Mouse (Mus musculus) liver (tissue): ENCODE data around the gene Plppr2.

ENCODE experiments used
- DNase-seq: peaks from one replicate; pipeline ENCODE4 v3.0.0-alpha.2; 2020; ENCODE audit warnings: mixed read lengths

Gene Plppr2

GRCm38 (mm10) chr9:21936692-21937570 lies at the start of gene Plppr2:
Plppr2 (plus strand) TSS chr9:21937033.
- peak; percentile 92 for DNase-seq

GRCm38 (mm10) chr9:21889229-21889628 lies 47.6 kb upstream of the Plppr2 start:
- no peak for DNase-seq

DNA sequence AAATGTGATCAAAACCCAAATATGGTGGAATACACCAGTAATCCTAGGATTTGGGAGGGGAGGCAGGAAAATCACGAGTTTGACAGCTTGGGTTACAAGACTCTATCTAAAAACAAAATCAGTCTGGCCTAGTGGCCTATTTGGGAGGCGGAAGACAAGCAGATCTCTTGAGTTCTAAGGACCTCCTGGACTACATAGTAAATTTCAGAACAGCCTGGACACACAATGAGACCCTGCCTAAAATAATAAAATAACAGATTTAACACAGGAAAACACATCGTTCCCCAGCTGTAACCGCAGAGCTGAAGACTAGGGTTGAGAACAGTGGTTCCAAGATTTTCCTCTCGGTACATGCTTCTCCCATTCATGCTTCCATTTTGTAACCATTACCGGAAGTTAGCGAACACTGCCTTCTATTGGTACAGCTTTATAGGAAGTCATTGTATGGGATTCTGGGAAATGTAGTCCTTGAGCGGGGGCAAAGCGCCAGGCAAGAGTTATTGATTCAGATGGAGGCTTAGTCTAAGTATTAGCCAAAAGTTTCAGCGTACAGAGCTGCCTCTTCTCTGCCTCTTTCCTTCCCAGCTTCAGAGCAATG lies 35.5 kb upstream of the Plppr2 start:
- DNase-seq, result peak; percentile 20

DNA sequence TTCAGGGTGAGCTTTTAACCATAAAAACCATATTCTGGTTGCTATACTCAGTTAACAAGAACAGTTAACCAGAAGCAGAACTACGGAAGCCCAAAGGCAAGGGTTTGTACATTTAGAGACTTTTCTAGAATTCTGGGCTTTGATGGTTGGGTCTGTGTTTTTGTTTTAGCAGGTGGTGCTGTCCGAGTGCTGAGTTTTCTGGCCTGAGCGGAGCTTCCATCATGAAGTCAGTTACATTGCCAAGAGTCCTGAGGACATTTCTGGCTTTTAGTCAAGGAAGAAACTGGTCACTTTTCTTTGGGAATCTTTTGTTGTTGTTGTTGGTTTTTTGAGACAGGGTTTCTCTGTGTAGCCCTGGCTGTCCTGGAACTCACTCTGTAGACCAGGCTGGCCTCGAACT lies 32.8 kb upstream of the Plppr2 start:
- no peak for DNase-seq

GRCm38 (mm10) chr9:21908216-21908615 lies 28.6 kb upstream of the Plppr2 start:
- no peak for DNase-seq

DNA sequence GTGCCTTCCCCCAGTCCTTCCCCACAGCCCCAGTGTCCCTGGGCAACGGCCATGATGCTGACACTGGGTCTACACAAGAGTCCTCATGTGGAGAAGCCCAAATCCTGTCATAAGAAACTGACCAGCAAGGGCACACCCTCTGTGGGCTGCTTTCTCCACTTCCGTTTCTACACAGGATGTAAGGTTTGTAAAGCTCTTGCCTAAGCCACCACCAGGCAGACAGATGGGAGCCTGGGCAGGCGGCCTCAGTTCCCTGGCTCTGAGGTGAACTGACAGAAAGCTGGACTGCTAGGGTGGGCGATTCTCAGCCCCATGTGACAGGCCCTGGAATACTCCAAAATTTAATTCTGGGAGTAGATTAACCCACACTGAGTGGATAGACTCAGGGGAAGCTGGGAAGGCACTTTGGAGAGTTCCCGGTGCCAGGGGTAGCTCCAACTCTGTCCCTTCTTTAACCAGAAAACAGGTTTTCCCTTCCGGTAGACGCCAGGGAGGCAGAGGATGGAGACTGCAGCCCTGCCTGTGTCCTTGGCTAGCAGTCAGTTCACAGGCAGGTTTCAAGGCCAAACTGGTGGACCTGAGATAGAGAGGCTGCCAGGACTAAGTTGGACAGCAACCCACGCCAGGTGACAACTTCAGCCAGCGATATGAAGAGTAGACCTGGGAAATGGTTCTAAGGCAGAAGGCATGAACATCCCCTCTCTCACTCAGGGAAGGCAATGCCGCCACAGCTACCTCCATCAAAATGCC lies 27.2 kb upstream of the Plppr2 start:
- DNase-seq, result peak; percentile 11

DNA sequence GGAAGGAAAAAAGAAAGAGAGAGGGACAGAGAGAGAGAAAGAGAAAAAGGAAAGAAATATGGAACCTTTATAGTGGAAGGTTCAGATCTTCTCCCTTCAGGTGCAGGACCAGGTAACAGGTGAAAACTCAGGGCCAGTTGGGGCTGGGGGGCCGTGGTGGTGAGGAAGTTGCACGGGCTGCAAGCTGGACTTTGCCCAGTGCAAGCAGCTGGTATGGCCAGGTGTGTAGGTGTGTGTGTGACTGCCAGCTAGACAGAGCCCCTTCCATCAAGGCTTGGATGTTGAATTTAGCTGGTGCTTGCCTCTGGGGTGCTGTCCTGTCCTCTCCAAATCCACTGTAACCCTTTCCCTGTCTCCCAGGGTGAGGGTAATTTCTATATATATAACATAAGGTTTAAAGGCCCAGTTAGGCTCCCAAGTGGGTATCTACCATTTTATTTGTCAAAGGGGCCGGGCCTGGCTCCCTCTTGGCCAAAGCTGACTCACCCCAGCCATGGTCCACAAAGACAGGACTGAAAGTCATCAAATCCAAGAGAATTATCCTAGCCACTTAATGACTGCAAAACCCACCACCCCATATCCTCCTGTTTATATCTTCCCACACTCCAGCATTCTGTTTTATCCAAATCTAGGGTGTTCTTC lies 19.9 kb upstream of the Plppr2 start:
- DNase-seq, result no peak

DNA sequence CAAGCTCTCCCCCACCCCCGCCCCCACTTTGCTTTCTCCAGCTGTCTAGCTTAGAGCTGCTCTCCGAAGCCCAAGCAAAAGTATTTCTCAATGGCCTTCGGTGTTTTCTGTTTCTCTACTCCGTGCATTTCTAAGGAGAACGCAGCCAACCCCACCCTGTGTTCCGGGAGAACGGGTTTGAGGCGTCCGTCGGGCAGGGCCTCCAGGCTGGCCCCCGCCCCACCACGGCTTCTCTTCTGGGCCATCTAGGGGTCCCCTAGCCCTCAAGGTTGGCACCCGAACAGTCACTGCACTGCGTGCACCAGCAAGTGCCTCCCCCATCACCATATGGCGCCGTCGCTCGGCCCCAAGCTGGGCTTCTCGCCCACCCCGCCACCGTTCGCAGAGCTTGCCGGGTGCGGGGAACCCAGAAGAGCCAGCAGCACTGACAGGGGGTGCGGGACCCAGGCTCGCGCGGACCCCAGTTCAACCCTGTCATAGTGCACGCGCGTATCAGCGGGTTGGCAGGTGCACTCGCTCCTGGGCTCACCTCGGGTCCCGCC lies 19.3 kb upstream of the Plppr2 start:
- peak; percentile 8 for DNase-seq

DNA sequence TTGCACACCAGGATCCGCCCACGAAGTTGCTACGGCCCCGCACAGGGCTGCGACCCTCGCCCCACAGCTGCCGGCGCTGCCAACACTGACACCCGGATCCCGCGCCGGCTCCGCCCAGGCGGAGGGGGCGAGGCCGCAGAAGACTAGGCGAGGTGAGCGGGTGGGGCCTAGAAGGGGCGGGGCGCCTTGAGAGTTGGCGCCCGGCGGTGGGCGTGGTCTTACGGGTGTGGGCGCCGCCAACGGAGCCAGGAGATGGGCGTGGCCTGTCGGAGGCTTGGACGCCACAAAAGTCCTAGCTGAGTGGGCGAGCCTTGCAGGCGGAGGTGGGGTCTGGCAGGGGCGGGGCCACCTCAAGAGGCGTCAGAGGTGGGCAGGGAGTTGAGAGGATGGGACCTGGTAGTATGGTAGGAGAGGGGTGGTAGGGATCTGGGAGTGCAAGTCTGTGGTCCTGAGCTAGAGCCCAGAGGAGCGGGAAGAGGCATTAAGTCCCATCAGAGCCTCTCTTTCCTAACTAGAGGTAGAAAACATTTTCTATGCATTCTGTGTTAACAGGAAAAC lies 18.7 kb upstream of the Plppr2 start, which contains the start of gene Rab3d:
Gene Rab3d (minus strand): TSS at position 158 of the 558 bp plus-strand sequence.
- DNase-seq, result peak; percentile 99

DNA sequence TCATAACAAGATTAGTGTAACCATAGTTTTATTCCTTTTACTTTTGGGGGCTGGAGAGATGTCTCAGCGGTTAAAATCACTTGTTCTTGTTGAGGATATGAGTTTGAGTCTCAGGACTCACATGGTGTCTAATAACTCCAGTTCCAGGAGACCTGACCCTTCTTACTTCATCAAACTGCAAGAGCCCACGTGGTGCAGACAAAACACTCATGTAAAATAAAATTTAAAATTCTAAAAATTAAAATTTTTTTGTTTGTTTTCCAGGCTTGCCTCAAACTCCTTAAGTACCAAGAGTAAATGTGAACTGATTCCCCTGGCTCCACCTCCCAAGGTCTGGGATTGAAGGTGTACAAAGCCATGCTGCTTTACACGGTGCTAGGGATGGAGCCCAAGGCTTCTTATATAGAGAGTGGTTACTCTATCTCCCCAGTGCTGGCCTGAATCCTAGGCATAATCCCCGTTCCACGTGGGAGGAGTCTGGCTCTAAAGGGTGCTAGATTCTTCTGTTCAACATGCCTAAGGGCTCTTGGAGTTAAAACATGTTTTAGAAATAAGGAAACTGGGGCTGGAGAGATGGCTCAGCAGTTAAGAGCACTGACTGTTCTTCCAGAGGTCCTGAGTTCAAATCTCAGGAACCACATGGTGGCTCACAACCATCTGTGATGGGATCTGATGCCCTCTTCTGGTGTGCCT lies 18.0 kb upstream of the Plppr2 start:
- no peak for DNase-seq

DNA sequence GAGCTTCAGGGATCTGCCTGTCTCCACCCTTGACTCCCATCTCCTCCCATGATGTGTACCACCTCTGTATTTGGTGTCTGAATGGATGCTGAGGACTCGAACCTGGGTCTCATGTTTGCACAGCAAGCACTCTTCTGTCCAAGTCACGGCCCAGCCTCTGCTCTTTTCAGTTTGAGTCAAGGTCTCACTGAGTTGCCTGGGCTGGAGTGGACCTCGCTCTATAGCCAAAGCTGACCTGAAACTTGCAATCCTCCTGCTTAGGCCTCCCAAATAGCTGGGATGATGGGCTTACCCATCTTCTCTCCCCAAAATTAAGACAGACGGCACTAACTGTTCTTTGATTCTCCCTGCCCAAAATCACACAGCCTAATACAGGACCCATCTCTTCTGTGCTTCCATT lies 13.8 kb upstream of the Plppr2 start:
- DNase-seq, result no peak

DNA sequence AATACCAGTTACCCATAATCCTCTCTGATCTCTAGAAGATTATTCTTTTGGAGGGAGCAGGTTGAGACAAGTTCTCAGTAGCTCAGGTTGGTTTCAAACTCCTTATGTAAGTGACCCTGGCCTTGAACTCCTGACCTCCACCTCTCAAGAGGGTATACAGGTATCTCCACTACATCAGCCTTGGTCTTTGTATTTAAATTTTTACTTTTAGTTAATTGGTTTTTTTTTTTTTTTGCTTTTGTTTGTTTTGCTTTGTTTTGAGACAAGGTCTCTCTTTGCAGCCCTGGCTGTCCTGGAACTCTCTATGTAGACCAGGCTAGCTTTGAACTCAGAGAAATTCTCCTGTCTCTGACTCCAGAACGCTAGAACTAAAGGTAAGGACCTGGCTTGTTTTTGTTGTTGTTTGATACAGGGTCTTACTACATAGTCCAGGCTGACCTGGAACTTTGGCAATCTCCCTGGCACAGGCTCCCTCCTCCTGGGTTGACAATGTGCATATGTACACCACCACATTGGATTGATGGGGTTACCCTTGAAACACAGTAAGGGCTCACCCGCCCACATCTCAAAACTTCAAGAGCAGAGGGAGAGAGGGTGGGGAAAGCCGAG lies 13.2 kb upstream of the Plppr2 start:
- DNase-seq, result no peak

DNA sequence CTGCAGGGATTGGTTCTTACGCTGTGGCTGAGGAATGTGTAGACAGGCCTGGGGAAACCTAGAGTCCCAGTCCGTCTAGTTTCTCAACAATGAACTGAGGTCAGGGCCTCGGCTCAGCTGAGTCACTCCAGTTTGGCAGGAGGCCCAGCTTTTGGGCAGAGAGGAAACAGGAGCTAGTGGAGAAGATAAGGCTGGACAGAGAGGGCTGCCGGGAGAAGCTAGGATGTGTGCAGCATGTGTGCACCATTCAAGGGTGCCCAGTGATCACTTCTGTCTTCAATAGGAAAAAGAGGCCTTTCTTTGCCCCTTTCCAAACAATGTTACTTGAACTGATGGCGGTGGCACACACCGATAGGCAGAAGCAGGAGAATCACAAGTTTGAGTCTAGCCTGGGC lies 12.7 kb upstream of the Plppr2 start:
- peak; percentile 78 for DNase-seq

- no peak for DNase-seq
Observed at GRCm38 (mm10) chr9:21925034-21925433, 11.8 kb upstream of the Plppr2 start.

DNA sequence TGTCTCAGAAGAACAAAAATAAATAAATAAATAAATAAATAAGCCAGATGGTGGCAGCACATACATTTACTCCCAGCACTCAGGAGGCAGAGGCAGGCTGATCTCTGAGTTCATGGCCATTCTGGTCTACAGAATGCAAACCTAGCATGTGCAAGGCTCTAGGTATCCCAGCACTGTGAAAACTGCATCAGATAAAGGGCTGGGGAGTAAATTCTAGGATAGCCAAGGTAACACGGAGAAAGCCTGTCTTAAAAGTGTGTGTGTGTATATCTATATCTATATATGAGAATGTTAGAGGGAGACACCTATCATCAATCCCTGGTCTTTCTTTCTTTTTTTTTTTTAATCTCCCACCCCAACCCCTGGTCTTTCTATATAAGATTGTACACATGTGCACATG lies 11.3 kb upstream of the Plppr2 start:
- no peak for DNase-seq

DNA sequence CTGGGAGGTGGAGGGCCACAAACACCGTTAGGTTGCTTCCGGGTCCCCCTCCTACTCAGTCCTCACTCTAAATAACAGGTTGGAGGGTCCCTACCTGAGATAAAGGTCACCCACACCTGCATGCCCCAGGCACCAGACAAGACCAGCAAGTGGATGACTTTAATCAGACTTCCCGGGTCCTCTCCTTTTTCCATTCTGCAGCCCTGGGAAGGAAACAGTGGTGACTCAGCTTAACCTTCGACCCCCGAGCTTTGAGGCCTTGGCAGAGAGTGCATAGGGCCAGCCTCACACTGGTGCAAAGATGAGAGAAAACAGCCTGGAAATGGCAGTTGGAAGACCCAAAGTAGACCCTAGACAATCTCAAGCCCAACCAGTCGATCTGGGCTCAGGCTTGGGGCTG lies 10.7 kb upstream of the Plppr2 start:
- DNase-seq, result no peak

- DNase-seq, result no peak
Observed at GRCm38 (mm10) chr9:21926784-21927183, 10.0 kb upstream of the Plppr2 start.

- peak; percentile 87 for DNase-seq
Observed at GRCm38 (mm10) chr9:21927208-21927753, 9.6 kb upstream of the Plppr2 start, which contains the start of the genes Ccdc159 and Tmem205. Ccdc159 (plus strand) TSS chr9:21927471. Tmem205 (minus strand) TSS chr9:21927556.

DNA sequence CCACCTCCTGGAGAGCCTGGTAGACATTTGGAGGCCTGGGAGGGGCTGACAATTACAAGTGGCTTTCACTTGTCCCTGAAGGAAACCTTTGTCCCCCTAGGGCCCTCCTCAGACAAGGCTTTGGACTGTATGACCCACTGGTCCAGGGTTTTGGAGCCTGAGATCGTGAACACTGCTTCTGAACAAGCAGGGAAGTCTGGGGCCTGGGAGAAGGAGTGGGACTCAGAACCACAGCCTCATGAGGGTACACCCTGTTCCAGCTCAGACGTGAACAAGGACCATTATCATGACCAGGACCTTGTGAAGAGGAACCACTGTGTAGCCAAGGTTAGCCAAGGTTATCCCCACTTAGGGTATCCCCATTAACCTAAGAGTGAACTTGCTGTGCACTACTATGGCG lies 7.6 kb upstream of the Plppr2 start:
- no peak for DNase-seq

- DNase-seq, result no peak
Observed at GRCm38 (mm10) chr9:21932006-21932405, 4.8 kb upstream of the Plppr2 start.
